Mouse (Mus musculus) liver, adult 2 months (tissue): Measurements from ENCODE around the gene St5.

Experiments used
- CTCF ChIP-seq: fragments of 200-500 bp; IDR thresholded peaks from 2 replicates; pipeline ENCODE4 v1.5.1; 2011; ENCODE audit warnings: low read depth, low read length, control low read depth
- POLR2A ChIP-seq: fragments of 200-500 bp; IDR thresholded peaks from 2 replicates; pipeline ENCODE4 v1.6.1; 2011; ENCODE audit warnings: low read length, control low read depth; ENCODE audit not compliant: insufficient read depth; ENCODE audit errors: extremely low read depth

DNA sequence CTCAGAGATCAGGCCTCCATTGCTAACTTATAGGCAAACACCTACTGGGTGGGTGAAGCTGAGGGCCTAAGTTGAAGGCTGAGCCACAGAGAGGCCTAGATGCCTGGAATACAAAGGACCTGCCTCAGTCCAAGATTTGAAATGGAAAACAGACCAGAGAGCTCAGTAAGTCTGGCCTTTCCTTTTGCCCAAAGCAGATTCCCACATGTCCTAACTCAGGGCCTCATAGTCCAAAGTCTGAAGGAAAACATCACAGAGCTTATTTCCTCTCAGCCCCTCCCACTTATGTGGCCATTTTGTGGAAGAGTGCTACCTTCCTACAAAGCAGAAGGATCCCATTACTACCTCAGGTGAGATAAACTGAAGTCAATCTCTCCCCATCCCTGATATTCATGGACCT lies 162.5 kb downstream of the St5 start:
- TF ChIP-seq CTCF (no peak), POLR2A (no peak)
